Mouse (Mus musculus) lung, postnatal 10 days (tissue): ENCODE measurements around the gene Sigirr.

Experiments
- DNase-seq: peaks from one replicate; pipeline ENCODE4 v3.0.0; 2021

The Sigirr gene

GRCm38 (mm10) chr7:141096021-141096420 lies 4.4 kb downstream of the Sigirr start:
- no peak for DNase-seq

DNA sequence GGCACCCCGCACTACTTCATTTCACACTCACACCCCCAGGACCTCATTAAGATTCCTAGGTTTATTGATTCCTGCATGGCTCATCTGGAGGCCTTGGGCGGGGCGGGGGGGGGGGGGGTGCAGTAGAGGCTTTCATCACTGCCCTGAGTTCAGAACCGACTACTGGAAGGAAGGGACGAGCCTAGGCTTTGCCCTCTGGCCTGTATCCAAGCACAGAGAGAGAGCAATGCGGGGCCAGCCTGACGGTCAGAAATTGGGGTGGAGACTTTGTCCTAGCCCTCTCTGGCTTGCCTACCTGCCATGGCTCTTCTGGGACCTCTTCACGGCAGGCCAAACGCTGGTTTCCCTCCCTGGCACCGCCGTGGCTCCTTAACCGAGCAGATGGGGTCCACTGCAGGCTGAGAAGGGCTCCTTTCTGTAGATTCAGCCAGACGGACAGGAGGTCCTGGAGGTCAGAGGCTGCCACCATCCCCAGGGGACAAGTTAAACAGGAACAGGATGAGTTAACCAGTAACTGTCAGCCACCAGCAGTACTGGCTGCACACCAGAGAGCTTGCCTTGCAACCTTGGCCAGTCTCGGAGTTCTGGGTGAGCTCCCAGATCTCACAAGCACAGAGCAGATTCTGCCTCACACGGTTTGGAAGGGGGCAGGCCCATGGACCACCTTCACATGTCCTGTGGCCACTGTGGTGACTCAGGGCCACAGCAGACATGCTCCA lies 5.7 kb downstream of the Sigirr start:
- no peak for DNase-seq

DNA sequence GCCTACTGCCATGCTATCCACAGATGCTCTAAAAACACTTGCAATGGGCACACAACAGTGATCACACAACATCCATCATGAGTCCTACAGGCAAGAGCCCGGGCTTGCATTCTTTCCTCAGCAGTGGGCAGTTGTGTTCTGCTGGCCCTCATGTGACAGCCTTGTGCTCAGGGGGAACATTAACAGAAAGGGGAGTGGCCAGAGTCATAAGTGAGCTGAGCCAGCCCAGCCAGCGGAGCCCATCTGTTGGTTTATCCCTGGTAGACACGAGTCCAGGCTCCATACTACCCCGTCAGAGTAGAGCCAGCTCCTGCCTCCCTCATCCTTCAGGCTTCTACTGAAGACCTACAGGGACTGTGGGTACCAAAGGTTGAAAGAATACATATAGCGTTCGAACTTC lies 6.4 kb downstream of the Sigirr start:
- no peak for DNase-seq

GRCm38 (mm10) chr7:141092051-141092735 lies 8.2 kb downstream of the Sigirr start:
- peak; percentile 95 for DNase-seq

DNA sequence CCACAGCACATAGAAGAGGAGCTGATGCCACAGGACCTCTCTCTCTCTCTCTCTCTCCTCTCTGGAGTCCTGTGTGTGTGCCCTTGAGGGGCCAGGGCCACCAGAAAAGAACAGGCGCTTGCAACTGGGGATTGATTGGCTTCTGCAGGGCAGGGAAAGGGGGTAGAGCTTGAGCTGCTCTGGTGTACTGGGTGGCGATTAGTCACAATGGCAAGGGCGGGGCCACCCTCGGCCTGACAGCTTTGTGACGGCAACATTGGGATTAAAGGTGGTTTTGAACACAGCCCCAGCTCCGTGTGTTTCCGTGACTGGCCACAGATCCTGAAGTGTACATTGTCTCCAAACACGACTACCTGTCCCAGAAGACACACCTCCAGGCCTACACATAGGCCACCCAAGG lies 10.1 kb downstream of the Sigirr start:
- no peak for DNase-seq

- no peak for DNase-seq
Observed at GRCm38 (mm10) chr7:141088473-141088872, 11.9 kb downstream of the Sigirr start.

GRCm38 (mm10) chr7:141087894-141088293 lies 12.5 kb downstream of the Sigirr start:
- DNase-seq = peak; percentile 34

DNA sequence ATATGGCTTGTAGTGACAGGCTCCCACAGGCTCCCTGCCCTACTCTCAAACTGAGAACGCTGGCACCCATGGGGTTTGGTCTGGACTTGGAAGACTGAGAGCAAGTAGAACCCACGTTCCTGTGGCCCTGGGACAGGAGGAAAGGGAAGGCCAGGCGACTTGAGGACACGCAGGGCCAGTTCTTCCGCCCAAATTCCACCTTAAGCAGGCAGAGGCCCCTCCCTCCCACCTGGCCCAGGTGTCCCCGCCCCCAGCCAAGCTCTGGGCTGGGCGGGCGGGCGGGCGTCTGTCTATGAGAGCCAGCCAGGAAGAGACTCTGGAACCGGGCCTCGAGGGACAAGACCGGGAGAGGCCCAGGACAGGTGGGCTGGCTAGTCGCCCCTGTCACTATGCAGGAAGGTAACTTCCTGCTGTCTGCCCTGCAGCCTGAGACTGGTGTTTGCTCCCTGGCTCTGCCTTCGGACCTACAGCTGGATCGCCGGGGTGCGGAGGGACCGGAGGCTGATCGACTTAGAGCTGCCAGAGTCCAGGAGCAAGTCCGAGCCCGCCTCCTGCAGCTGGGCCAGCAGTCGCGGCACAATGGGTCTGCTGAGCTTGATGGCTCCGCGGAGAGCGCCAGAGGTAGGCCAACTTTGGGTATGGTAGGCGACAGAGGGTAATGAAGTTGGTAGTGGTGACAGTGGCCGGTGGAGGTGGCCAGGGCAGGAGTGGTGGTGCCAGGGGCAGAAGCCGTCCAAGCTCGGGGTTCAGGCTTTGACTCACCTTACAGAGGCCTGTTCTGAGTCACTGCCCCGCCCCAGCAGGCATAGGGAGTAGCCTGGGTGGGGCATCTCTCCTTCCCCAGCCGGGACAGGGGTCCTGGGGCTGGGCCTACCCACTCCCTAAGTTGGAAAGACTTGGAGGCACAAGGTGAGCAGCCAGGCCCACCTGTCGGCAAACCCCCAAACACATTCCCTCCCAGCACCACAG lies 20.6 kb downstream of the Sigirr start:
- peak; percentile 61 for DNase-seq

- no peak for DNase-seq
Observed at GRCm38 (mm10) chr7:141078876-141079275, 21.5 kb downstream of the Sigirr start.

DNA sequence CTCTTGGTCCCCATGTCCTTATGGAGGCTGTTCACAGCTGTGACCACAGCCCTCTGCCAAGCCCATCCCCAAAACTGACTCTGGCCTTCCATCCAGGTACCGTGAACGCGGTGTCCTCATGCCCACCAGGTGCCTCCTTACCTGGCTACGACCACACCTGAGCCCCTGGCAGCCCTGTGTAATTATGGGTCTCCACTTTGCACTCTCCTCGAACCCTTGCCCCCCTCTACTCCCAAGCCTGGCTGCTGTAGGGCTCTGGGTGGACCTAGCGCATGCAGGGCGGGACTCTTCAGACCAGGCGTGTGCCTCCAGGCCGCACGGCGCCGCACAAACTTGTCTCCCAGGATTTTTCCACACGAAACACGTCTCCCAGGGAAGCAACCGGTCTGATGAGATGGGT lies 22.5 kb downstream of the Sigirr start, which contains the start of gene Pkp3:
Gene Pkp3 (plus strand): TSS at position 378 of the 400 bp plus-strand sequence.
- no peak for DNase-seq

DNA sequence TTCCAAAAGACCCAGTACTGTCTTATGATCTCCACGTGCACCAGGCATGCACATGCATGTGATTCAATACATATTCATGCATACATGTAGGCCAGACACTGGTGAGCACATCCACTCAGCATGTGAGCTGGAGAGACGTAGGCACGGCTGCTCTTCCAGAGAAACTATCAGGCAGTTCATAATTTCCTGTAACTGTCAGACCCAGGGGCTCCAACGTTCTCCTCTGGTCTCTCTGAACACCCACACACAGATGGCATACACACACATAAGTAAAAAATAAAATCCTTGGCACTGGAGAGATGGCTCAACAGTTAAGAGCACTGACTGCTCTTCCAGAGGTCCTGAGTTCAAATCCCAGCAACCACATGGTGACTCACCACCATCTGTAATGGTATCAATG lies 26.6 kb downstream of the Sigirr start:
- no peak for DNase-seq

- DNase-seq = peak; percentile 47
Observed at GRCm38 (mm10) chr7:141072017-141072745, 28.2 kb downstream of the Sigirr start.

DNA sequence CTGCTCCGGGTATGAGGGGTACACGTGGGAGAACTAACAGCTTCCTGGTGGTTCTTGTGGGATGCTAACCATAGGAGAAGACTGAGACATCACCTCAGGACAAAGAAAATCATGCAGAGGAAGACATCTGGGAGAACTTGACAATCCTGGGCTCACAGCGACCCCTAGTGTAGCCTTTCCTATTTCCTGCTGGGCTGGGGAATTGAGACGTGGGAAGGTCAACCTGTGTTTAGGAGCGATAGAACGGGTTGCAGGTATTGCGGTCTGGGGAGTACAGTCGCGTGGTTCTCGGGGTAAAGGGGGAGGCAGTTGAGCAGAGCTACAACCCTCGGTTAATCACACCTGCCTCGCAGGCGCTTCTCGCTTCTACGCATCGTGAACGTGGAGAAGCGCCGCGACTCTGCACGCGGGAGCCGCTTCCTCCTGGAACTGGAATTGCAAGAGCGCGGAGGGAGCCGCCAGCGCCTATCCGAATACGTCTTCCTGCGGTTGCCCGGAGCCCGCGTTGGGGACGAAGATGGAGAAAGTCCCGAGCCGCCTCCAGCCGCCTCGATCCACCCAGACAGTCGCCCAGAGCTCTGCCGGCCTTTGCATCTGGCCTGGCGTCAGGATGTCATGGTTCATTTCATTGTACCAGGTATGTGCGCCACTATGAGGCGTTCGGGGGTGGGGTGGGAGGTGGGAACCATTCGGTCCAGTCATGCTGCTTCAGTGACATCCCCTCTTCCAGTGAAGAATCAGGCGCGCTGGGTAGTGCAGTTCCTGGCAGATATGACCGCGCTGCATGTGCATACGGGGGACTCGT lies 30.1 kb downstream of the Sigirr start:
- DNase-seq = peak; percentile 85

- no peak for DNase-seq
Observed at GRCm38 (mm10) chr7:141068351-141068750, 32.0 kb downstream of the Sigirr start.

GRCm38 (mm10) chr7:141064576-141064975 lies 35.8 kb downstream of the Sigirr start:
- DNase-seq = no peak

GRCm38 (mm10) chr7:141064175-141064574 lies 36.2 kb downstream of the Sigirr start:
- DNase-seq = peak; percentile 49

GRCm38 (mm10) chr7:141063353-141063752 lies 37.0 kb downstream of the Sigirr start:
- no peak for DNase-seq

GRCm38 (mm10) chr7:141062525-141062924 lies 37.8 kb downstream of the Sigirr start:
- no peak for DNase-seq

DNA sequence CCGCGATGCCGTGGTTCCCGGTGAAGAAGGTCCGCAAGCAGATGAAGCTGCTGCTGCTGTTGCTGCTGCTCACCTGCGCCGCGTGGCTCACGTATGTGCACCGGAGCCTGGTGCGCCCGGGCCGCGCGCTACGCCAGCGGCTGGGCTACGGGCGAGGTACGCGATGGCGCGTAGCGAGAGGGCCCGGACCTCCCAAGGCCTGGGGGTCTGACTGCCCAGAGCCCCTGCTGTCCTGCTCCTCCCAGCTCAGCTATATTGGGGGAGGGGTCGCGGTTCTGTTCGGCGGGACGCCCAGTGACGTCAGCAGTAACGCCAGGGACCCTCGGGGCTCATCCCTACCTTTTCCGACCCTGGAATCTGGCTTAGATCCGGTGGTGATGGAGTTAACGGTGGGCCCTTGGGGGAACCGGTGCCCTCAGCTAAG lies 39.1 kb downstream of the Sigirr start:
- DNase-seq = no peak

DNA sequence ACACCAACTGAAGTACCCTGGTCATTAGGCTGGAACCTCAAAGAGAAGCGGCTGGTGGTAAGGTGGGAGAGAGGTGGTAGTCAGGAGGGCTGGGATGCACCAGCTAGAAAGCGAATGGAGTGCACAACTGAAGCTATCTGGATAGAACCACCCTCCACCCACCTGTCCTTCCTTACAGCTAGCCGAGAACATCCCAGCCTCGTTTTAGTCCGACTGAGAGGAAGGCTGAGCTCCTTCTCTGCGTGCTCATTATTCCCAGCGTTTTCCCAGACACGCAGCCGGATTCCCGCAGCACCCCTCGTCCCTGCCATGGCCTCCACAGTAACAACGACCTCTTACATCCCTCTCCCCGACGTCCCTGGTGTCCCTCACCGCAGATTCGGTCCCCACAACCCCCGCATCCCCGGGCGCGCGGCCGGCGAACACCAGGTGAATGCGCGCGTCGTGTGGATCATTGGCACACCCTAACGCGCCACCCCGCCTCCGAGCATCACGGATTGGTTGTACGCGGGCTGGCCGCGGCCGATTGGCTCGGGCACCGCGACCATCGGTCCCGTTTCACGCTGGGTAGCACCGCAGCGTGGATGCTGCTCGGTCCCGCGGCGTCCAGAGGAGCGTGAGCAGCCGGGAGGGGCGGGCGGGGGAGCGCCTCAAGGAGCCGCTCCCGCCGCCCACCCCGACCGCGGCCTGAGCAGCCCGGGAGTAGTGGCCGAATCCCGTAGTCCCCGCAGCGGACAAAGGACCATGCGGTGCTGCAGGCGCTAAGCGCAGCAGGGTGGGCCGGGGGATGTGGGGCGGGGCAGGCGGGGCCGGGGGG lies 39.7 kb downstream of the Sigirr start, which contains the start of gene B4galnt4:
Gene B4galnt4 (plus strand): TSS at position 679 of the 817 bp plus-strand sequence.
- DNase-seq = peak; percentile 58

GRCm38 (mm10) chr7:141059929-141060328 lies 40.4 kb downstream of the Sigirr start:
- DNase-seq = no peak
